9 mouse cellular contexts compared by ENCODE assay signal in the genomic region with DNA sequence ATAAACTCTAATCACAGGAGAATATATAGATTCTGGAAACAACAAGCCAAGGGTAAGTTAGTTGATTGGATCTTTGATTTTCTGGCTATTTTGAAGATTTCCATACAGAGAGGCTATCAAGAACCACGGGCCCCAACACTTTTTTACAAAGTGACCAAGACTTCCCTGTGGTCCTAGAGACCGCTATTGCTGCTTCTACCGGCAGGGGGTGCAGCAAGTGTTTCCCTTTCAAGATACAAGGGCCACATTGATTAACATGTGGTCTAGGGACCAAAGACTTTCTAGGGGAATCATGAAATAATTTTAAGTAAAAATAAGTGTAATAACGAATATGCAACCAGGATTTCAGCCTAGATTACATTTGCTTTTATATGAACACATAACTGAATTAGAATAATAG. TPM values are rescaled to one million over a fixed set of nuclear protein-coding genes. Genes with fewer than 3 reads are reported as not detected.
DNase-seq lines count a peak whose midpoint lies in the region; ATAC-seq and TF ChIP-seq lines count a peak whose summit lies in the region.
"Had no signal": no experiment of that assay in that cellular context is flagged by ENCODE, and none has a peak within 500 bp of the region (broad histone marks: within the 10 kb centered on the region; RNA-seq: fewer than 3 reads in every experiment).

No protein-coding gene starts in this region.

- no peak; the same call in 1 of the 2 replicates for ATAC-seq in kidney, embryonic 14.5 days (ENCODE audit: low FRiP score, low TSS enrichment)
- no peak for ATAC-seq in heart, postnatal 0 days (ENCODE audit: insufficient read depth, low read depth)
- peak; percentile 61; the same call in 1 of the 2 replicates for ATAC-seq in neutrophil, adult 5-6 weeks (ENCODE audit: extremely low read depth, insufficient number of reproducible peaks, low FRiP score, poor library complexity, severe bottlenecking)

- WGBS in kidney, embryonic 14.5 days = 5% methylated on average over 4 of the region's 4 CpGs
- WGBS in heart, postnatal 0 days = 3% methylated on average over 4 of the region's 4 CpGs

- no peak overlapping the region for H3K9ac ChIP-seq in kidney, embryonic 14.5 days (ENCODE audit: low read depth, low read length)
- H3K9ac ChIP-seq in heart, postnatal 0 days (replicated peaks; ENCODE audit: low read depth, low read length) = no peak overlapping the region

- no peaks in the 10 kb centered on the region for H3K36me3 ChIP-seq in kidney, embryonic 14.5 days (ENCODE audit: control insufficient read depth, insufficient read depth, low read length)
- no peaks in the 10 kb centered on the region for H3K36me3 ChIP-seq in heart, postnatal 0 days (replicated peaks; ENCODE audit: control insufficient read depth, insufficient read depth, low read length)

- peak; percentile 40 for DNase-seq in kidney, adult 11 months
- DNase-seq in MEL-GATA-1-ER (ENCODE audit: extremely low read depth, low read depth) = peak; percentile 19
- peak; percentile 67 to 78 for DNase-seq in cerebellum, postnatal 14 days
- no peak for DNase-seq in heart, postnatal 0 days (ENCODE audit: low spot score)
- DNase-seq in left cerebral cortex, postnatal 14 days (ENCODE audit: low spot score in 2 of 2) = peak; percentile 46 to 75
- DNase-seq in thymus, postnatal 36 days = peak; percentile 45 to 51

- H3K27me3 ChIP-seq in kidney, embryonic 14.5 days (ENCODE audit: control insufficient read depth, insufficient read depth, low read length) = no peaks in the 10 kb centered on the region
- no peaks in the 10 kb centered on the region; the same call in 1 of the 2 replicates for H3K27me3 ChIP-seq in heart, postnatal 0 days (ENCODE audit: control insufficient read depth, insufficient read depth, low read length)

- H3K4me2 ChIP-seq in kidney, embryonic 14.5 days (replicated peaks; ENCODE audit: low read depth, low read length) = no peak overlapping the region
- no peak overlapping the region for H3K4me2 ChIP-seq in heart, postnatal 0 days (ENCODE audit: low read depth, low read length)

- H3K4me1 ChIP-seq in kidney, embryonic 14.5 days (ENCODE audit: control insufficient read depth, insufficient read depth, low read length) = no peaks in the 10 kb centered on the region
- no peaks in the 10 kb centered on the region for H3K4me1 ChIP-seq in heart, postnatal 0 days (ENCODE audit: control insufficient read depth, insufficient read depth)

- intact Hi-C loops in left cerebral cortex, postnatal 14 days (cut with DNase I) = loop anchor here (2.0 kb wide), 1 partner anchor 988 kb away; no protein-coding TSS in a partner anchor

- H3K4me3 ChIP-seq in kidney, embryonic 14.5 days (ENCODE audit: low read length) = no peak overlapping the region
- H3K4me3 ChIP-seq in heart, postnatal 0 days (ENCODE audit: low read depth, low read length) = no peak overlapping the region

- TF ChIP-seq EP300 in heart, postnatal 0 days (IDR thresholded peaks at IDR 0.05; ENCODE audit: low read depth) = no peak

- H3K9me3 ChIP-seq in kidney, embryonic 14.5 days (ENCODE audit: control insufficient read depth, low read length) = no peaks in the 10 kb centered on the region
- H3K9me3 ChIP-seq in heart, postnatal 0 days (replicated peaks; ENCODE audit: control insufficient read depth, low read length) = no peaks in the 10 kb centered on the region

- H3K27ac ChIP-seq in kidney, embryonic 14.5 days (ENCODE audit: low read depth, low read length) = no peak overlapping the region
- no peak overlapping the region for H3K27ac ChIP-seq in heart, postnatal 0 days (ENCODE audit: low read depth)
- H3K27ac ChIP-seq: macrophage had no signal

- peak; percentile 75 for TF ChIP-seq CTCF in heart, postnatal 0 days (IDR thresholded peaks at IDR 0.05; ENCODE audit: low read depth)

RNA-seq across cellular contexts. Expression of gene Pigm, which starts 34.5 kb away (rescaled TPM):
- polyA plus RNA-seq in kidney, embryonic 14.5 days (2014; fragmentation: Nextera tagmentation; extraction: Ambion mirVana) = 9.5 and 12.1 TPM in 2 replicates
- 13.8 and 14.8 TPM in 2 replicates for total RNA-seq in heart, postnatal 0 days (2014; rRNA removed; ENCODE audit: low replicate concordance)
- polyA plus RNA-seq in heart, postnatal 0 days (2015; fragmentation: Nextera tagmentation; extraction: Ambion mirVana) = 2.1 and 2.2 TPM in 2 replicates
- 10 to 100 TPM in 1 of 2 experiments, 1 to 10 TPM in 1; 9.8 to 10.5 TPM for total RNA-seq in left cerebral cortex, postnatal 14 days (2021)
- total RNA-seq in neutrophil, adult 5-6 weeks (2017) = 25.0 and 27.8 TPM in 2 replicates
